Mouse (Mus musculus): ENCODE data around the gene Amh. TPM values are rescaled to one million over a fixed set of nuclear protein-coding genes. Genes with fewer than 3 reads are reported as not detected.
"Not testable (repeated sequence)": the region's sequence is repeated elsewhere in the genome, so short reads cannot be mapped to it uniquely, and the experiment has no call there.

Amh gene
- total and polyA plus RNA-seq, 3 experiments: 0.18 to 0.25 (median 0.18) TPM

- Histone ChIP-seq H3K4me3 (no peak overlapping the region), H3K36me3 (ENCODE audit: control insufficient read depth, insufficient read depth, low read length) (no peaks in the 10 kb centered on the region), H3K27ac (no peak overlapping the region), H3K9ac (ENCODE audit: low read depth, low read length) (no peak overlapping the region), H3K27me3 (ENCODE audit: control insufficient read depth, insufficient read depth, low read length) (no peaks in the 10 kb centered on the region), H3K79me2 (replicated peaks; ENCODE audit: control insufficient read depth, insufficient read depth, low read length) (peaks cover 7% of the 10 kb centered on the region), H3K4me1 (ENCODE audit: control insufficient read depth, insufficient read depth, low read length) (peaks cover 4% of the 10 kb centered on the region)
- intact Hi-C loops (cut with DNase I): loop anchor here (2.0 to 5.0 kb wide), 2 partner anchors 31 to 173 kb away; partner anchors contain the start of genes Lsm7 and Sppl2b
- no peak for DNase-seq
- 50% methylated on average over 8 of the region's 8 CpGs for WGBS
- TF ChIP-seq POLR2A (IDR thresholded peaks at IDR 0.05; ENCODE audit: insufficient read depth, low read depth, low read length): no peak
- TF ChIP-seq EP300 (IDR thresholded peaks at IDR 0.05; ENCODE audit: insufficient read depth, low read depth, low read length): no peak
- TF ChIP-seq CTCF (IDR thresholded peaks at IDR 0.05): no peak
Observed at GRCm38 (mm10) chr10:80823847-80824643, 19.0 kb downstream of the Amh start.

- Histone ChIP-seq H3K27ac (no peak overlapping the region), H3K4me1 (ENCODE audit: control insufficient read depth, insufficient read depth, low read length) (peaks cover 7% of the 10 kb centered on the region), H3K79me2 (replicated peaks; ENCODE audit: control insufficient read depth, insufficient read depth, low read length) (peaks cover 7% of the 10 kb centered on the region), H3K9ac (ENCODE audit: low read depth, low read length) (no peak overlapping the region), H3K4me3 (no peak overlapping the region), H3K27me3 (ENCODE audit: control insufficient read depth, insufficient read depth, low read length) (no peaks in the 10 kb centered on the region), H3K36me3 (ENCODE audit: control insufficient read depth, insufficient read depth, low read length) (peaks cover 4% of the 10 kb centered on the region; the same call in 1 of the 2 replicates)
- WGBS: 64% methylated on average over 2 of the region's 2 CpGs
- DNase-seq: no peak
- TF ChIP-seq POLR2A (IDR thresholded peaks at IDR 0.05; ENCODE audit: insufficient read depth, low read depth, low read length) (no peak), EP300 (IDR thresholded peaks at IDR 0.05; ENCODE audit: insufficient read depth, low read depth, low read length) (no peak), CTCF (IDR thresholded peaks at IDR 0.05) (no peak)
- intact Hi-C loops (cut with DNase I): loop anchor here (2.0 to 5.0 kb wide), 2 partner anchors 30 to 172 kb away; partner anchors contain the start of genes Lsm7 and Sppl2b
Observed at GRCm38 (mm10) chr10:80824827-80825226, 19.8 kb downstream of the Amh start.

GRCm38 (mm10) chr10:80826151-80827062 lies 21.4 kb downstream of the Amh start, which contains the start of gene Oaz1:
Gene Oaz1, plus strand, starts transcription at chr10:80826656.
- Histone ChIP-seq H3K27me3 (ENCODE audit: control insufficient read depth, insufficient read depth, low read length) (no peaks in the 10 kb centered on the region), H3K79me2 (replicated peaks; ENCODE audit: control insufficient read depth, insufficient read depth, low read length) (peaks cover 7% of the 10 kb centered on the region), H3K9ac (ENCODE audit: low read depth, low read length) (peak within 1 kb of the TSS; percentile 92), H3K4me3 (peak within 1 kb of the TSS; percentile 98), H3K36me3 (ENCODE audit: control insufficient read depth, insufficient read depth, low read length) (peaks cover 7% of the 10 kb centered on the region; the same call in 1 of the 2 replicates), H3K4me1 (ENCODE audit: control insufficient read depth, insufficient read depth, low read length) (peaks cover 12% of the 10 kb centered on the region), H3K27ac (peak within 1 kb of the TSS; percentile 99)
- under 1% methylated on average over 82 of the region's 82 CpGs for WGBS
- DNase-seq: peak; percentile 98 to 99
- intact Hi-C loops (cut with DNase I): loop anchor here (2.0 kb wide), 1 partner anchor 28 kb away; the partner anchor contains the start of genes Plekhj1 and Sf3a2
- TF ChIP-seq EP300 (IDR thresholded peaks at IDR 0.05; ENCODE audit: insufficient read depth, low read depth, low read length) (peak; percentile 55; the same call in 1 of the 2 replicates), POLR2A (IDR thresholded peaks at IDR 0.05; ENCODE audit: insufficient read depth, low read depth, low read length) (peak; percentile 98), CTCF (IDR thresholded peaks at IDR 0.05) (peak; percentile 27)

- intact Hi-C loops (cut with DNase I): loop anchor here (2.0 kb wide), 1 partner anchor 28 kb away; the partner anchor contains the start of genes Plekhj1 and Sf3a2
- no peaks in the 10 kb centered on the region for H3K27me3 ChIP-seq (ENCODE audit: control insufficient read depth, insufficient read depth, low read length)
- H3K4me3 ChIP-seq: peak overlapping the region; percentile 98
- peak overlapping the region; percentile 99 for H3K27ac ChIP-seq
- H3K9ac ChIP-seq (ENCODE audit: low read depth, low read length): peak overlapping the region; percentile 92
- no peak for DNase-seq
- 3% methylated on average over 29 of the region's 29 CpGs for WGBS
- no peak for TF ChIP-seq POLR2A (IDR thresholded peaks at IDR 0.05; ENCODE audit: insufficient read depth, low read depth, low read length)
- H3K4me1 ChIP-seq (ENCODE audit: control insufficient read depth, insufficient read depth, low read length): peaks cover 12% of the 10 kb centered on the region
- H3K79me2 ChIP-seq (replicated peaks; ENCODE audit: control insufficient read depth, insufficient read depth, low read length): peaks cover 7% of the 10 kb centered on the region
- H3K36me3 ChIP-seq (ENCODE audit: control insufficient read depth, insufficient read depth, low read length): peaks cover 7% of the 10 kb centered on the region; the same call in 1 of the 2 replicates
Observed at GRCm38 (mm10) chr10:80827063-80827869, 22.2 kb downstream of the Amh start.

GRCm38 (mm10) chr10:80827870-80828420 lies 22.9 kb downstream of the Amh start:
- no peak for DNase-seq
- no peak overlapping the region; the same call in 1 of the 2 replicates for H3K27ac ChIP-seq
- peaks cover 7% of the 10 kb centered on the region for H3K79me2 ChIP-seq (replicated peaks; ENCODE audit: control insufficient read depth, insufficient read depth, low read length)
- intact Hi-C loops (cut with DNase I): loop anchor here (2.0 kb wide), 1 partner anchor 29 kb away; the partner anchor contains the start of genes Plekhj1 and Sf3a2
- H3K4me1 ChIP-seq (ENCODE audit: control insufficient read depth, insufficient read depth, low read length): peaks cover 12% of the 10 kb centered on the region
- no peaks in the 10 kb centered on the region for H3K27me3 ChIP-seq (ENCODE audit: control insufficient read depth, insufficient read depth, low read length)
- TF ChIP-seq CTCF (IDR thresholded peaks at IDR 0.05): no peak
- TF ChIP-seq EP300 (IDR thresholded peaks at IDR 0.05; ENCODE audit: insufficient read depth, low read depth, low read length): no peak
- TF ChIP-seq POLR2A (IDR thresholded peaks at IDR 0.05; ENCODE audit: insufficient read depth, low read depth, low read length): no peak
- peaks cover 7% of the 10 kb centered on the region; the same call in 1 of the 2 replicates for H3K36me3 ChIP-seq (ENCODE audit: control insufficient read depth, insufficient read depth, low read length)
- peak overlapping the region; percentile 92 for H3K9ac ChIP-seq (ENCODE audit: low read depth, low read length)
- peak overlapping the region; percentile 98 for H3K4me3 ChIP-seq
- WGBS: 46% methylated on average over 10 of the region's 10 CpGs

- H3K9ac ChIP-seq (ENCODE audit: low read depth, low read length); H3K79me2 ChIP-seq (replicated peaks; ENCODE audit: control insufficient read depth, insufficient read depth, low read length); H3K4me3 ChIP-seq; H3K27me3 ChIP-seq (ENCODE audit: control insufficient read depth, insufficient read depth, low read length); H3K27ac ChIP-seq; H3K36me3 ChIP-seq (ENCODE audit: control insufficient read depth, insufficient read depth, low read length); intact Hi-C loops (cut with DNase I): not testable (repeated sequence)
- DNase-seq: peak in 1 of 2 experiments; percentile 21
- WGBS: 56% methylated on average over 9 of the region's 9 CpGs
- peaks cover 12% of the 10 kb centered on the region for H3K4me1 ChIP-seq (ENCODE audit: control insufficient read depth, insufficient read depth, low read length)
Observed at GRCm38 (mm10) chr10:80828587-80828986, 23.5 kb downstream of the Amh start.
